Mouse (Mus musculus): ENCODE measurements around the gene Slc25a1. TPM values are rescaled to one million over a fixed set of nuclear protein-coding genes. Genes with fewer than 3 reads are reported as not detected.
"Not testable (repeated sequence)": the region's sequence is repeated elsewhere in the genome, so short reads cannot be mapped to it uniquely, and the experiment has no call there.

The Slc25a1 gene
- total RNA-seq (2015; ENCODE audit: low replicate concordance) (0.84 and 12.3 TPM in 2 replicates), total RNA-seq (2017; ENCODE audit: low replicate concordance) (8.5 and 9.9 TPM in 2 replicates)

DNA sequence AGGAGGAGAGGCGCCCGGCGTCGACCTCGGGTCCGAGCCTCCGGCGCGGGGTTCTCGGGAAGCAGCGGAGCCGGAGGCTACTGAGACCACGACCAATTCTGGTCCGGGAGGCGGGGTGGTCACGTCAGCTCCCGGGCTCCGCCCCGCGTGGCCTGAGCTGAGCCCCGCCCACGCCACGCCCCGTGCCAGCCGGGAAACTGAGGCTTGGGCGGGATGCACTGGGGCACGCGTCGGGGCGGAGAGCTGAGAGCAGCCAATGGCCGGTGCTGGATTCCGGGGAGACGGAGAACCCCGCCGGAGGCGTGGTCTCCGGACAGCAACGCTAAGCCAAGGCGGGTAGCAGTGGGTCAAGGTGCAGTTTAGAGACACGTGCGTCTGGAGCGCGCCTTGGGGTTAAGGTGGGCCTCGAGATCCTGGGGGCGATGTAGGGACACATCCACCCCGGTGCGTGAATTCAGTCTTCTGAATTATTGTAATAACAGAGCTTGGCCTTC lies at the start of gene Slc25a1:
Slc25a1 (minus strand) TSS at position 133 of the 494 bp plus-strand sequence.
- ATAC-seq (replicated peaks; ENCODE audit: low FRiP score, poor library complexity, severe bottlenecking): peak; percentile 78

DNA sequence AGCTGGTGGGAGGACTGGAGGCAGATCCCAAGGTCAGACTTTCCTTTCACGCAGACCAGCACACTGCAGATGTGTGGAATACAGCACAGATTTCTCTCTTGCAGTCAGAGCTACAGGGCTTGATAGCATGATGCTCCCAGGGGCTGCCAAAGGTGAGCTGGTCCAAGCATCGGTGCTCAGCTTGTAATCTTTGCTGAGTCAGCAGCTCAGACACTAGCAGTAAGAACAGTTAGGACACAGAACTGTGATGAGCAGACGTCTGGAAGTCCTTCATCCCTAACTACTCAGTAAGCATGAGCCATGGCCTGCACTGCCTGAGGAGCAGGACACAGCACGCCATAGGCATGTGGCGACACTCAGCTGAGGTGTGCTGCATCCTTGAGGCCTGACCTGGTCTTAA lies 43.8 kb upstream of the Slc25a1 start:
- ATAC-seq (replicated peaks; ENCODE audit: low FRiP score, poor library complexity, severe bottlenecking): no peak

DNA sequence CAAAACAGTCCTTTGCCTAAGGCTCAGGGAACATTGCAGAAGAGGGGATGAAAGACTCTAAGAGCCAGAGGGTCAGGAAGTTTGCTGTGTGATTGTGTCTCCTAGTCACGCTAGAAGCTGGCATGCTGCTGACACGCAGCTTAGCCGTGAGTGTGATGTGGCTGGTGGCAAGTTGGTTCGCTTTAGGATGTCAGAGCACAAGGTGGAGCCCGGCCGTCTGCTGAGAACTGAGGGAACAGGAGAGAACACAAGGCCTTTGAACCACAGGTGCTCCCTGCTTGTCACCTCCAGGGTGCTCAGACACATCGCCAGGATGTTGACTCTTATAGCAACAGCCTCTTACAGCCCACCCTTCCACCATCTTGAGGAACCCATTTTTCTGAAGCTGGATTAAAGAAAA lies 34.1 kb upstream of the Slc25a1 start:
- no peak for ATAC-seq (replicated peaks; ENCODE audit: low FRiP score, poor library complexity, severe bottlenecking)

DNA sequence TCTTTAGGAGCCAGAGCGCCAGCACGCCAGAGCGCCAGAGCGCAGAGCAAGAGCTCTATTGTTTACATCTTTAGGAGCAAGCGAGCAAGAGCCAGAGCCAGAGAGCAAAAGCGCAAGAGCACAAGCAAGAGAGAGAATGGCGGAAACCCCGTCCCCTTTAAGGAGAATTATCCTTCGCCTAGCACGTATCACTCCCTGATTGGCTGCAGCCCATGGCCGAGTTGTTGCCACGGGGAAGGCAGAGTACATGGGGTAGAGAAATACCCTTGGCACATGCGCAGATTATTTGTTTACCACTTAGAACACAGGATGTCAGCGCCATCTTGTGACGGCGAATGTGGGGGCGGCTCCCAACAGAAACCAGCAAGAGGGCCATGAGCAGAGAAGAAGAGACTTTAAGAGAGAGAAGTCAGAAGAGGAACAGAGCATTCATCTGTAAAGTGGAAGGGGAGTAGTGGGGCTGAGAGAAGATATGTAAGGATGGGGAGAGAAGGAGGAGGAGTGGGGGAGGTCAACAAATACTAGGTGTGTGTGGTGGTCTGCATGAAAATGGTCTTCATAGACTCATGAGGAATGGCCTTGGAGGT lies 28.1 kb upstream of the Slc25a1 start:
- ATAC-seq (replicated peaks; ENCODE audit: low FRiP score, poor library complexity, severe bottlenecking): not testable (repeated sequence)

DNA sequence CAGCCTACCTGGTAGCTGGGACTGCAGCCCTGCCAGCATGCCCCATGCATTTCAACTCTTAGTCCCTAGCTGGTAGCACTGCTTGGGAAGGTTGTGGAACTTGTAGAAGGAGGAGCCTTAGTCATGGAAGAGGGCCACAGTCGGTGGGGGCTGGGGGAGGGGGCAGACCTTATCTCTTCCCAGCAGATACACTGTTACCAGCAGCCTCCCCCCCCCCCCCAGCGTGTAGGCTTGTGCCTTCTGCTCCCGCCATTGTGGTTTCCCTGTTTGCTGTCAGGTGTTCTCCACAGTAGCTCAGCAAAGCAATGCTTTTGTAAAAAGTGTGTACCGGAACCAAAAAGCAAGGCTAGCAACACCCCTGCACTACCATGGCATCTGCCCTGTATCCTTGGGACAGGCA lies 23.6 kb upstream of the Slc25a1 start:
- ATAC-seq (replicated peaks; ENCODE audit: low FRiP score, poor library complexity, severe bottlenecking): no peak

DNA sequence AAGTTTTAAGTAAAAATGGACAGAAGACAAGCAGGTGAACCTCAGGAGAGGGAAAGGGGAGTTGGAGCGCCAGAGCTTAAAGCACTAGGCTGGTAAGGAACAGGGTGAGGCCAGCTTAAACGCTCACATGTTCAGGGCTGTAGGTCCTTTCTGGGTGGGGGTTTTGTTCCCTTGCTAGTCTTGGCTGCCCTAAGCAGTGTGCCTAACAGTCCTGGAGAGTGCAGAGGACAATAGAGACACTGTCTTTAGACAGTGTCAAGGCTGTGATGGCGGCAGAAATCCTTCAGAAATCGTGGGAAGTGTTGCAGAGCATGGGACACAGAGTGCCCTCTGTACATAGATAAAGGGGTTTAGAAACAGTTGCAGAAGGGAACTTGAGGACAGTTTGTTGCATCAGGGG lies 22.0 kb upstream of the Slc25a1 start:
- ATAC-seq (replicated peaks; ENCODE audit: low FRiP score, poor library complexity, severe bottlenecking): no peak

DNA sequence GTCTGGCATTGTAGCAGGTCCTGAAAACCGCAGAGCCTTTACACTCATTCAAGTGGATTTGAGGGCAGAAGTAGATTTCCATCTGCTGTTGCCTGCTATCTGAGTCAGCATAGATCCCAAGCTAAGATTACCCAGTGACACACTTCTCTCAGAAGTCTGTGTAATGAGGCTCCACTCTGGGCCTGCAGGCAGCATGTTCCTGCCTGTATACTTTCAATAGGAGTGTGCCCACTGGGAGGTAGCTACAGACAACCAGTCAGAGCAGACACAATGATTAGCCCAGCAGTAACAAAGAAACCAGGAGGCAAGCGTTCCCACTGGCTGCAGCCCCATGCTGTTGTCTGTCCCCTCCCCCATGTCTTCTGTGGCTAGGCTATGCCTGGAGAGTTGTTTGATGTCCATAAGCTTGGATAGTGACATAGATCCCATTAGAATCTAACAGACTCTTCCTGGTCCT lies 21.4 kb upstream of the Slc25a1 start:
- no peak for ATAC-seq (replicated peaks; ENCODE audit: low FRiP score, poor library complexity, severe bottlenecking)

DNA sequence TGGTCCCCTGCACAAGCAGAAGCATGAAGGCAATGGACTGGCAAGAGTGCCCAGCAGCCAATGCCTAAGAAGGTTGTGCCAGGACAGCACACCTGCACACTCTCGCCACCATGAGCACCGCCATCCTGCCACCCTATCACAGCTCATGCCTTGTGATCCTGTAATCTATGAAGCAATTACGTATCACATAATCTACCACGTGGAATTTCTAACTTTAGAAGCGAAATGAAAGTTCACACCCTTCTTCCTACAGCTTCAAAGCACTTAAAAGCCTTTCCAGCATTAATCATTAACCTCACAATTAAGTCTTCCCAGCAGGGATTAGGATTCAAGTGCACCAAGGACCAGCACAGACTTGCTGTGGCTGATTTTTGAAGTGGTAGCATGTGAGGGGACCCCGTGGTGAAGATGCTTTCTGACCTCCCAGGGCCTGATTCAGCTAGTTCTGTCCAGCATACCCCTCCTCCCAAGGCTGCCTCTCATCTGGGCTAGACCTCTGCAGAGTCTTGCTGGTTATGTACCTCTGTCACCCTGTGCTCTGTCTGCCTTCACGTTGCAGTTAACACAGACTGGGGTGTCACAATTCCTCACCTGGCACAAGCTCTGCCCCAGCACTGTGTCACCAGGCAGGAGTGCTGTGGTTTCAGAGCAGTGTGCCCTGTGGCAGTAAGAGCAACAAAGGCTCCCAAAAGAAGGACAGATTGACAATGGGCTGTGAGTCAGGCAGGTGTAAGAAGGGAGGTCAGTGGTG lies 17.2 kb upstream of the Slc25a1 start:
- ATAC-seq (replicated peaks; ENCODE audit: low FRiP score, poor library complexity, severe bottlenecking): no peak

DNA sequence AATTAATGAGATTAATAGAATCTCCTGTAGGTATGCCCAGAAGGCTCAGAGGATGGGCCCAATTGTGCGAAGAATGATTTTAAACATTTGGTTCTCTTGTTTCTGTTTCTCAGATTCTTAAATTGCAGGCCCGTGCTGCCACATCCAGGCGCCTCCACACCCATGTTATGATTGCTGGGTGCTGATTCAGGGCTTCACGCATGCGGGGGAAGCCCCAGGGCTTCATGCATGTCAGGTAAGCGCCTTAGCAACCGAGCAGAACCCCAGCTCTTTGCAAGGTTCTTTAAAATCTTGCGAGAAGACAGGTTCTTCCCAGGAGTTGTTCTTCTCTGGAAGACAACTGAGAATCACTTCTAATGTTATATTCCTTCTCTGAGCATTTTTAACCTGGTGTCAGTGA lies 15.4 kb upstream of the Slc25a1 start:
- ATAC-seq (replicated peaks; ENCODE audit: low FRiP score, poor library complexity, severe bottlenecking): no peak

DNA sequence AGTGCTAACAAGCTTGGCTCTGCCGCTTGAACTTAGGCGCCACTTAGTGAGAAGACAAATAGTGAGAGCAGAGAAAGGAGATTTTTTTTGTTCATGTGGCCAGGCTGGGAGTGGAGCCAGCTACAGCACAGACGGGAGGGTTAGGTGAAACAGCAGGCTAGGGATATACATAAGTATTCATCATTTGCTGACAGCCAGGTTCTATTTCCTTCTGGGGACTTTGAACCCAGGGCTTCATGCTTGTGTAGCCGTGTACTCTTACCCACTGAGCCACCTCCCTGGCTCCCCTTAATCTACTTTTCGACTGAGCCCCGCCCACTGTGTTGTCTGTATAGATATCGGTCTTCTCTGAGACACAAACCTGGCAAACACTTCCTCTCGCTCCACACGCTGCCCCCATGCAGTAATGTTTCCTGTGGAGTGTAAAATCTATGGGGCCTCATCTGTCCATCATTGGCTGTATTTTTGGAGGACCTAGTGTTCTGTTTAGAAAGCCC lies 11.3 kb upstream of the Slc25a1 start:
- peak; percentile 83 for ATAC-seq (replicated peaks; ENCODE audit: low FRiP score, poor library complexity, severe bottlenecking)

DNA sequence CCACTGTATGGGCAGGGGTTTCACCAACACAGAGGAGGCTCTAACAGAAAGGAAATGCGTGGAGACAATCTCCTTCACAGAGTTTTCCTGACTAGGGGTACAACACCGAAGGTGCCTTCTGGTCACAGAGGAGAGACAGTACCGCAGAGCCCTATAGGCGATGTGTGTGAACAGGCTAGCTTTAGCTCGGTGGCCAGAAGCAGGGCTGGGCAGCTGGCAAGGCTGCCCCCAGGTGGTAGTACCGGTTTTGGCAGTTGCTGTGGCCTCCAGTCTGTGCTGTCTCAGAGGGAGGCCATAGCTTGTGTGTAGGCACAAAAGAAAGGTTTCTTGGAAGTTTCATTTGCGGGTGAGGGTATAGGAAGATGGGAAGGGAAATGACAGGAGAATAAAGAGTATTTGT lies 10.8 kb upstream of the Slc25a1 start:
- ATAC-seq (replicated peaks; ENCODE audit: low FRiP score, poor library complexity, severe bottlenecking): peak; percentile 93

DNA sequence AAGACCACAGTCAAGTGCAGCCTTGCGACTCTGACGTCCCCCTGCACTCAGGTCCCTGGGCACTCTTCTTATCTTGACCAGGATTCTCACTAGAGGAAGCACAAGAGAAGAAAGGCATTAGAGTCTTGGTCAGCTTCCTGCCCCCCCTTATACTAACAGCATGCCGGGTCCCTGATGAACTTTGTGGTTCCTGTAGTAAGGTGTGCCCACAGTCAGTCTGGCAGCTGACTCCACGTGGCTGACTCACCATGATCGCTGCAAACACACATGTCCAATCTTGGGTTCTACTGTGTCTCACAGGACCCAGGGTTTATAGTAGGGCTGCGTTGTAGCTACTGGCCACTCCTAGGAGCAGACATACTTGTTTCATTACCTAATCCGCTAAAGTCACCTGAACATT lies 10.2 kb upstream of the Slc25a1 start:
- ATAC-seq (replicated peaks; ENCODE audit: low FRiP score, poor library complexity, severe bottlenecking): no peak

DNA sequence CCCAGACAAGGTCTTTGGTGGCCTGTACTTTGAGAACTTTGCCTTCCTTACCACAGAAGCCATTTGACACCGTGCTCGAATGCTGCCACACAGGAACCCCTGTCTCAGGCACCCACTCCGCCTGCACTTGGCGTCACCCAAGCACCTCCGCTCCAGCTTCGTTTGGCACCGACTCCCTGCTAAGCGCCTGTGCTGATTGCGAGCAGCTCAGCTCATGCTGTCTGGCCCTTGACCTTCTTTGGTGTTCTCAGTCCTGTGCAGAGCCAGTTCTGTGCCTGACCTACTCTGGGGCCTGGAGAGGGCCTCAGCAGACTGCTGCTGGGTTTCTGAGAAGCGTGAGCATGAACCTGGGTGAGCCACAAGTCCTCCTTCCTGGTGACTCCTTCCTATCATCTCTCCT lies 8.8 kb upstream of the Slc25a1 start:
- ATAC-seq (replicated peaks; ENCODE audit: low FRiP score, poor library complexity, severe bottlenecking): no peak

DNA sequence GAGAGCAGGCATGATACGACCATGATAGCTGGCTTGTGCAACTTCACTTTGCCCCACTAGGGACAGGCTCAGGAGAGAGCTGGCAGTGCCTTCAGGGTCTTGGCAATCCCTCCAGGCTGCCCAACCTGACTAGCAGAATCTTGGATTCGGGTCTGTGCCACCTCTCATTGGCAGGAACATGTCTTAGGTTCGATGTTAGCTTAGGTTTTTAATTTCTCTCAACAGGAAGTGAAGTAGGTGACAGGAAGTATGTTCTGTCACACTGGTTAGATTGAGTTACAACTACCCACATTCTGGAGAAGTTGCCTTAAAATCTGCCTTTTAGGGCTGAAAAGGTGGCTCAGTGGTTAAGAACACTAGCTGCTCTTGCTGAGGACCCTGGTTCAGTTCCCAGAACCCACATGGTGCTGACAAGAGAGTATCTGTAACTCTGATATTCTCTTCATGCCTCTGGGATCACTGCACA lies 6.5 kb upstream of the Slc25a1 start:
- ATAC-seq (replicated peaks; ENCODE audit: low FRiP score, poor library complexity, severe bottlenecking): no peak

DNA sequence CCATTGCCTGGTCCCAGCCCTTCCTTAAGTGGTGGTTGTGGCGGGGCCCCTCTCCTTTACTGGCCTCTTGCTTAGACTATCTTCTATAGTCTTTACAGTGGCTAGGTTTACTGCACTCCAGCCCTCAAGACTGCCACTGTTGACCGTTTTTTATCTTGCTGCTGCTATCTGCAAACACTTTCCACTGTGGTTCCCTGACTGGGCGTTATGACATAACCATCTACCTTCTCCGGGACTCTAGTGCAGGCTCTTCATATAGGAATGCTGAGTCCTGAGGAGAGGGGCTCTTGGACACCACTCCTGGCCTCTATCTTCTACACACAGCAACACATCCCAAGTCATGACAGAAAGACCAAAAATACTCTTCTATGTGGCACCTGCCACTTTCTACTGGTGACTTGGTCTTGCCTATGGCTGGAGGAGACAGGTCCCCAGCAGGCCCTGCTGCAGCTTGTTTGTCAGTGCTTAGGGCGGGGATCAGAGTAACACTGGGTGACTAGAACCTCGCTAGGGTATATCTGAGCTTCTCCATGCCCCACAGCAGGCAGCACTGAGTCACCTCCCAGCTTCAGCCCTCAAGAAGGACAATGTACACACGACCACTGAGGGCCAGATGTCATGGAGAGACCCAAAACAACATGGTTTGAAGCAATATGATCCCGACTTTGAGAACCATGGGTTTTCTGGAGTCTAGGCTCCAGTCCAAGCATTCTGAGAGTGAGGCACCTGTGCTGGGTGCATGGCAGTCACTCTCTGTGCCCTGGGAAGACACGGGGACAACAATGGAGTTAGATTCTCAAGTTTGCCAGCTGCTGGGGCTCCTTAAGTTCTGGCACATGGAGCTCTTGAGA lies 5.8 kb upstream of the Slc25a1 start:
- peak; percentile 28; the same call in 1 of the 2 replicates for ATAC-seq (replicated peaks; ENCODE audit: low FRiP score, poor library complexity, severe bottlenecking)

DNA sequence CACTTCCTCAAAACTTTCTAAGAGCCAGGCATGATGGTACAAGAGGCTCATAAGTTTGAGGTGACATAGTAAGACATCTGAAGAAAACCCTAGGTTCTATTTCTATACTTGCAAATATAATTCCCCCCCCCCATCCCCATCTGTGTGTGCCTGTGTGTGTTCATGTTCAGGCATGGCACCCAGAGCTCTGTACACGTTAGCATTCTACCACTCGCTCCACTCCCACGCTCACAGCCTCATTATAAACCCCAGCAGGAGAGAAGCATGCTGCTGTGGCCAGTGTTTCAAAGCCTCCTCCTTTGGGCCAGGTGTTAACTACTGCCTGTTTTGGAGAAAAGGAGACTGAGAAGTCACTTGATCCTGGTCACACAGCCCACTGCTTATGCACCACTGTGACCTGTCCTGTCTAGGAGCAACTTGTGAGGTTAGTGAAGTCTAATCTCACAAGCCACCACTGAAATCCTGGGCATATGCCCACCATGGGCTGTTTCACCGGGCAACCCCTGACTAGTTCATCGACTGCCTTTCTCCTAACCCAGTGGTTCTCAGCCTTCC lies 4.0 kb upstream of the Slc25a1 start:
- ATAC-seq (replicated peaks; ENCODE audit: low FRiP score, poor library complexity, severe bottlenecking): no peak

DNA sequence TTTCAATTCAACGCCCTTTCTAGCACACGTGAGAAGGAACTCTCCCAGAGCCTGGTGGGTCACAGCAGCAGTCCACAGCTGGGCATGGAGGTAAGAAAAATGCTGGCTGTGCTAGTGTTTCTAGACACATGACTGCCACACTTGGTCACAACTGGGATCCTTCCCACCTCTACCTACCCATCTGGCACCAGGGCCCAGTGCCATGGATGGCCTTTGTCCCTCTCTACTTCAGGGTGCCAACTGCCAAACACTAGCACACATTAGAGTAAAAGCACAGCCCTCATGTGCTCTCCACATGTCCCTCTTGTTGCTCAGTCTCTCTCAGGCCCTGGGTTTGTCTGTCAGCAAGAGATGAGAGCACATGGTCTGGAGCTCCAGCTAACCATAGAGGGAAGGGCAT lies 1.6 kb upstream of the Slc25a1 start:
- ATAC-seq (replicated peaks; ENCODE audit: low FRiP score, poor library complexity, severe bottlenecking): no peak

DNA sequence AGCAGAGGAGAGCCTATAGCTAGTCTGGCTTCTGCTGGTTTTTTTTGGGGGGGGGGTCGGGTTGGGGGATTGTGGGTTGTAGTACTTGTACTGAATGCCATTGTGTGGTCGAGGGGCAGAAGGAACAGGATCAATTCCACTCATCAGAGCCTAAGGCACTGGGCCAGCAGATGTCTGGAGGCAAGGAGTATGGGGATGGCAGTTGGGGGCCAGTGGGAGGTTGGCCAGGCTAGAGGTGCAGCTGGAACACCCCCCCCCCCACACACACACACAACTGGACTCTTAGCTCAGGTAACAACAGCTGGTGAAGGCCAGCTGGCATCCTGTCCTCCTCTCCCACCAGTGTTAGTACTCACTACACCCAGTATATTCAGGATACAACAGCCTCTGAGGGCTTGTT lies 1.2 kb upstream of the Slc25a1 start:
- no peak for ATAC-seq (replicated peaks; ENCODE audit: low FRiP score, poor library complexity, severe bottlenecking)

DNA sequence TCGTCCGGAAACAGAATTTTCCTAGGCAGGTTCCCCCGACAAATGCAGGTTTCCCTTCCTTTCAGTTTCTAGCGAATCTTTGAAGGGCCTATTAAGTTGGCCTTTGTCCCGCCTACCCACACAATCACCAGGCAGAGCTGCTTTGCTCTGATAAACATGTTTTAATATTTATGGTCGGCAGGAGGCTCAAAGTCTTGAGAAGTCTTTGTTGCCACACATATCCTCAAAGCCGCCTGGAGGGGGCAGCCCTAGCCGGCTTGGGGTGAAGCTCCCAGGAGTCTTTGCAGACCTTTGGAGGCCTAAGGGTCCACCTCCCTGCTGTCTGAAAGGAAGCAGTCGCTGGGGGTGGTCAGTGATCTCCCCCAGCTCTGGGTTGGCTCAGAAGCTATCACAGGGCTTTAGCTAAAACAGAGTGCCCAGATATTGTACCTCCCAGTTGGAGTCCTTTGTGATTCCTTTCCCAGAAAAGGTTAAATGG lies 647 bp upstream of the Slc25a1 start:
- ATAC-seq (replicated peaks; ENCODE audit: low FRiP score, poor library complexity, severe bottlenecking): peak; percentile 77

Data from erythroid progenitor cell, adult 5-6 weeks (primary cell).